Mouse (Mus musculus) kidney, embryonic 16.5 days (tissue): Measurements from ENCODE around the gene Cdh13. TPM values are rescaled to one million over a fixed set of nuclear protein-coding genes. Genes with fewer than 3 reads are reported as not detected.

Source experiments
- ATAC-seq: fragments of 200-750 bp; cut with Nextera tagmentation; 2 replicates; pipeline ENCODE4 v1.8.0; 2017; ENCODE audit warnings: moderate TSS enrichment; ENCODE audit not compliant: low FRiP score, low TSS enrichment
- H3K27ac ChIP-seq: fragments of 300-500 bp; sonication (generic); 2 replicates; pipeline ENCODE4 v1.5.1; 2014; ENCODE audit warnings: low read length
- H3K27me3 ChIP-seq: fragments of 300-500 bp; sonication (generic); 2 replicates; pipeline ENCODE4 v1.6.1; 2014; ENCODE audit warnings: low read length, control low read depth, mixed read lengths; ENCODE audit not compliant: insufficient read depth
- H3K36me3 ChIP-seq: fragments of 300-500 bp; sonication (generic); 2 replicates; pipeline ENCODE4 v1.6.1; 2014; ENCODE audit warnings: low read length, control low read depth, mixed read lengths; ENCODE audit not compliant: insufficient read depth
- H3K4me1 ChIP-seq: fragments of 300-500 bp; sonication (generic); 2 replicates; pipeline ENCODE4 v1.6.1; 2014; ENCODE audit warnings: low read length, control low read depth, mixed read lengths; ENCODE audit not compliant: insufficient read depth
- H3K4me2 ChIP-seq: fragments of 300-500 bp; sonication (generic); replicated peaks from 2 replicates; pipeline ENCODE4 v1.6.1; 2014; ENCODE audit warnings: low read depth, low read length
- H3K4me3 ChIP-seq: fragments of 300-500 bp; sonication (generic); 2 replicates; pipeline ENCODE4 v1.5.1; 2014; ENCODE audit warnings: mild to moderate bottlenecking, low read length
- H3K9ac ChIP-seq: fragments of 300-500 bp; sonication (generic); replicated peaks from 2 replicates; pipeline ENCODE4 v1.6.1; 2014; ENCODE audit warnings: low read length
- H3K9me3 ChIP-seq: fragments of 300-500 bp; sonication (generic); 2 replicates; pipeline ENCODE4 v1.6.1; 2016; ENCODE audit warnings: low read length, control low read depth
- WGBS: fragments of 180-500 bp; shearing (Covaris S2); extraction: QIAGEN DNeasy Blood & Tissue Kit; methylation state at CpG from one replicate; pipeline ENCODE4 v1.1.7; 2014; 5-methylcytosine and 5-hydroxymethylcytosine counted together
- polyA plus RNA-seq: library from polyadenylated mRNA; unstranded; fragments of >200 nt; fragmentation: Nextera tagmentation; extraction: Ambion mirVana; gene quantifications from 2 replicates; pipeline ENCODE4 v1.2.1, GENCODE M21; 2015

The Cdh13 gene
- polyA plus RNA-seq, 1 experiment from 2014 or later: 2.0 TPM

DNA sequence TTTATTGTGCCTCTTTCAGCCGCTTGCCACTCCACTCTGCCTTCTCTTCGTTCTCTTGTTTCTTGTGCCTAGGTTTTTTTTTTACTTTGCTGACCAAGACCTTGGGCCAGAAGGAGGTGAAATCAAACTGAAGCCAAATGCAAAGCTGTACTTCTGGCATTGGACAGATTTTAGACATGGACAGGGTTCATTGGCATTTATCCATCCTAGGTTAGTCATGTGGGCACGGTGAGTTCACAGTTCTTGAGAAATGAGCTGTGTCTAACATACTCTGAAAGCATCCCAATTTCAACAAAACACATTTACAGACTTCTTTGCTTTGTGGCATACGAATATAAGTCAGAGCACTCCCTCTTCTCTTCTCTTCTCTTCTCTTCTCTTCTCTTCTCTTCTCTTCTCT, 543.2 kb downstream of the Cdh13 start:
- no peaks in the 10 kb centered on the region for H3K9me3 ChIP-seq
- no peaks in the 10 kb centered on the region for H3K27me3 ChIP-seq
- no peak overlapping the region for H3K4me2 ChIP-seq
- H3K9ac ChIP-seq: no peak overlapping the region
- no peak overlapping the region for H3K4me3 ChIP-seq
- peaks cover 5% of the 10 kb centered on the region; the same call in 1 of the 2 replicates for H3K4me1 ChIP-seq
- no peaks in the 10 kb centered on the region for H3K36me3 ChIP-seq
- no peak overlapping the region for H3K27ac ChIP-seq
- ATAC-seq: no peak
- 74% methylated on average over 4 of the region's 4 CpGs for WGBS

DNA sequence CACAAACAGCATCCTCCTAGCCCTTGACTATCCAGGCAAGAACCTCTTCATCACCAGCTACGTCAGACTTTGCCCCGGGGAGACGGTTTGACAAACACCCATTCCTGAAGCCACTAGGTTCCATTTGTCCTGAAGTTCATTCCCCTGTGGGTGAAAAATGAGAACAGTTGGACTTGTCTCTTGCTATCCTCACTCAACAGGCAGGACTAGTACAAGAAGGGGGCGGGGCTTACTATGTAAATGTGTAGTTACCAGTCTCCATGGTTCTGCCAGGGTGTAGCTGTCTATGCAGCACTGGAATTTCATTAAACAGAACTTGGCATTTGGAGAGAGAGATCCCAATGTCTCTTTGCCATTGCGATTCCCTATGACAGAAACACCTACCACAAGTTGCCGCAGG, 544.2 kb downstream of the Cdh13 start:
- 89% methylated on average over 6 of the region's 6 CpGs for WGBS

DNA sequence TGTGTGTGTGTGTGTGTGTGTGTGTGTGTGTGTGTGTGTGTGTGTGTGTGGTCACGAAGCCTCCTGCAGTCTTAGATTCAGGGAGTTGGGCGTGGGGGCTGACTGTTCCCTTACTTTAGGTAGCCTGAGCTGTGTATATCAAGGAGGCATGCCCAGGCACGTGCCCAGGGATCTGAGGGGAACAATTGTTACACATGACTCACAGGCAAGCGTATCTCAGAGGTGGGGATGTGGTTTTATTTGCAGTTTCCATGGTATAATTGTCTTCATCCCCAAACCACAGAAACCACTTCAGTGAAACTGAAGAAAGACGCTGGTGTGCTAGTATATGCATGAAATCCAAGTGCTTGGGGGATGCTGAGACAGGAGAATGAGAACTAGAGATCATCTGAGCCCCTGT, 546.8 kb downstream of the Cdh13 start:
- Histone ChIP-seq H3K27ac (no peak overlapping the region), H3K36me3 (no peaks in the 10 kb centered on the region), H3K4me3 (no peak overlapping the region), H3K4me1 (peaks cover 8% of the 10 kb centered on the region; the same call in 1 of the 2 replicates), H3K9me3 (no peaks in the 10 kb centered on the region), H3K27me3 (no peaks in the 10 kb centered on the region), H3K9ac (no peak overlapping the region), H3K4me2 (no peak overlapping the region)
- 60% methylated on average over 5 of the region's 5 CpGs for WGBS
- no peak for ATAC-seq

More for the DNA sequence above, 544.2 kb downstream of the Cdh13 start:
- H3K4me1 ChIP-seq: peaks cover 8% of the 10 kb centered on the region; the same call in 1 of the 2 replicates
- H3K36me3 ChIP-seq: no peaks in the 10 kb centered on the region
- no peaks in the 10 kb centered on the region for H3K27me3 ChIP-seq
- no peak overlapping the region for H3K27ac ChIP-seq
- H3K4me3 ChIP-seq: no peak overlapping the region
- H3K4me2 ChIP-seq: no peak overlapping the region
- H3K9me3 ChIP-seq: no peaks in the 10 kb centered on the region
- no peak overlapping the region for H3K9ac ChIP-seq
- ATAC-seq: no peak

DNA sequence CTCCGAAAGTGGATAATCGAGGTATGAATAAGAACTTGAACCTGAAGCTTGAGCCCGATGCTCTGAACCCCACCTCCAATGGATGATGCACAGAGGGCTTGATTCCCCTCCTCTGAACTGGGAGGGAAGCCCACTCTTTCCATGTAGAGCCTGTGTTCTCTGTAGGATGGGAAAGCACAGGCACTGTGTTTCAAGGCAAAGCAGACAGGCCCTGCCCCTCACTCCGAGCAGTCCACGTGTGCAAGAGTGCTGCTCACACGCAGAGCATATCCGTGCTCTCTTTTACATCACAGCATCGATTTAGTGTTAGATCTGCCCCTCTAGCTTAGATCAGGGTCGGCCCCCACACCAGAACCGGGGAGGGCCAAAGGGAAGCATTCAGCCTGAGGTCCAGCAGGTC, 547.5 kb downstream of the Cdh13 start:
- Histone ChIP-seq H3K9ac (no peak overlapping the region), H3K4me2 (no peak overlapping the region), H3K27ac (no peak overlapping the region), H3K9me3 (no peaks in the 10 kb centered on the region), H3K4me1 (peaks cover 8% of the 10 kb centered on the region; the same call in 1 of the 2 replicates), H3K36me3 (no peaks in the 10 kb centered on the region), H3K4me3 (no peak overlapping the region), H3K27me3 (no peaks in the 10 kb centered on the region)
- no peak for ATAC-seq
- WGBS: 71% methylated on average over 10 of the region's 10 CpGs

DNA sequence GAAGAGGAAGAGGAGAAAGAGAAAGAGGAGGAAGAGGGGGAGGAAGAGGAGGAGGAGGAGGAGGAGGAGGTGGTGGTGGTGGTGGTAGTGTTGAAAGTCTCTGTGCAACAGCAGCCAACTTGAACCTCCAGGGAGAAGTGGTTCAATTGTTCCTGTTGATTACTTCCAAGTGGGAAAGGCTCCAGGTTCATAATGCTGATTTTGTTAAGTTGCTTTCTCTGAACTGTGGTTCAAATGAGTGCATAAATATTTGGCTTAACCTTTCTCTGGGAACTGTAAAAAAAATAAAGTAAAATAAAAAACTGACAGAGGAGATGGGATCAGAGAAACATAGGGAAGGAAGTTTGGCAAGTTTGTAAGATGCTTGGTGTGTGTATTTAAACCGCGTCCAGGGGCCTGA, 555.3 kb downstream of the Cdh13 start:
- Histone ChIP-seq H3K4me1 (no peaks in the 10 kb centered on the region), H3K4me2 (no peak overlapping the region), H3K9ac (no peak overlapping the region), H3K36me3 (no peaks in the 10 kb centered on the region), H3K27me3 (no peaks in the 10 kb centered on the region), H3K9me3 (no peaks in the 10 kb centered on the region), H3K27ac (no peak overlapping the region), H3K4me3 (no peak overlapping the region)
- 74% methylated on average over 2 of the region's 2 CpGs for WGBS
- no peak for ATAC-seq

DNA sequence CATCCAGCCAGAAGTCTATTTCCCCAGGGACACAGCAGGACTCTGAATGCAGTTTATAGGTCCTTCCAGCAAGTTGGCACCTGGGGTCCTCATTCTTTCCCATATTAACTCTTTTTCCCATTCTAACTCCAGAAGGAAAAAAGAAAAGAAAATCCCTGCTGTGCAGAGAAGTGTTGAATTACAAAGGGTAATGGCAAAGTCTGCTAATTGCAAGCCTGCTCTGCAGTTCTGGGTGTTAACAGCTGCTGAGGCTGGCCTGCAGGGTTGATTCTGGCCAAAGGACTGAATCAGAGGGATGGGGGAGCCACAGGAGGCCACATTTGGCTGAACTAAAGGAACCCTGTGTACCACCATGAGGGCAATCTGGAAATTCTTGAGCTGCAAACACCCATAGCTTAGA, 562.2 kb downstream of the Cdh13 start:
- no peaks in the 10 kb centered on the region for H3K4me1 ChIP-seq
- no peak overlapping the region for H3K27ac ChIP-seq
- H3K9ac ChIP-seq: no peak overlapping the region
- H3K9me3 ChIP-seq: peaks cover 2% of the 10 kb centered on the region; the same call in 1 of the 2 replicates
- H3K4me3 ChIP-seq: no peak overlapping the region
- H3K4me2 ChIP-seq: no peak overlapping the region
- ATAC-seq: no peak
- H3K36me3 ChIP-seq: no peaks in the 10 kb centered on the region
- peaks cover 4% of the 10 kb centered on the region; the same call in 1 of the 2 replicates for H3K27me3 ChIP-seq

DNA sequence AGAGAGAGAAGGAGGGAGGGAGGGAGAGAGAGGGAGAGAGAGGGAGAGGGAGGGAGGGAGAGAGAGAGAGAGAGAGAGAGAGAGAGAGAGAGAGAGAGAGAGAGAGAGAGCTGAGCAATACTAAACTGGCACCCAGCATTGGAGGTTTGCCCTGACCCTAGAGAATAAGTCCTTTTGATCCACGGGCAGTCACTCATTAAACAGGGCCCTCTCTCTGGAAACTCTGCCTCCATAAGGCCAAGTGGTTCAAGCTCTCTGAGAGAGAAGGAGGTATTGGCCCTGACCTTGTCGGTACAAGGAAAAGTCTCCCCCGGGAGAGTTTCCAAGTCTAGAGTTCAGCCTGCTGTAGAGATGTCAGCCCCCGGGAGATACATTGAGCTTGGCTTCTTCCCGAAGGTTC, 564.5 kb downstream of the Cdh13 start:
- ATAC-seq: no peak
- Histone ChIP-seq H3K9me3 (peaks cover 2% of the 10 kb centered on the region; the same call in 1 of the 2 replicates), H3K4me1 (no peaks in the 10 kb centered on the region), H3K36me3 (no peaks in the 10 kb centered on the region), H3K27me3 (peaks cover 8% of the 10 kb centered on the region; the same call in 1 of the 2 replicates), H3K27ac (no peak overlapping the region), H3K4me2 (no peak overlapping the region), H3K9ac (no peak overlapping the region), H3K4me3 (no peak overlapping the region)
- 43% methylated on average over 5 of the region's 5 CpGs for WGBS

DNA sequence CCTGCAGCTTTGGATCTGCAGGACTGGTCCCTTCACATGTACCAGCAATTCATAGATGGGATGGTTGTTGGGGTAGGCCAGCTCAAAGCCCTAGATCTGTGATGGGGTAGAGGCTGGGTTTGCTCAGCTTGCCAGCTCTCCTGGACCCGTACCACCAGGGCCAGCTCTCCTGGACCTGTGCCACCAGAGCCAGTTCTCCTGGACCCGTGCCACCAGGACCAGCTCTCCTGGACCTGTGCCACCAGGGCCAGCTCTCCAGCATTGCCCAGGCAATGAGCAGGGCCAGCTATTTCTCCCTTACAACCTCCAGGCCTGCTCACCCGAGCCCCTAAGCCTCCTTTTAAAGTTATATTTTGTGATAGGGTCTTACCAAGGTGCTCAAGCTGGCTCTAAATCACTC, 566.0 kb downstream of the Cdh13 start:
- WGBS: 84% methylated on average over 3 of the region's 3 CpGs

DNA sequence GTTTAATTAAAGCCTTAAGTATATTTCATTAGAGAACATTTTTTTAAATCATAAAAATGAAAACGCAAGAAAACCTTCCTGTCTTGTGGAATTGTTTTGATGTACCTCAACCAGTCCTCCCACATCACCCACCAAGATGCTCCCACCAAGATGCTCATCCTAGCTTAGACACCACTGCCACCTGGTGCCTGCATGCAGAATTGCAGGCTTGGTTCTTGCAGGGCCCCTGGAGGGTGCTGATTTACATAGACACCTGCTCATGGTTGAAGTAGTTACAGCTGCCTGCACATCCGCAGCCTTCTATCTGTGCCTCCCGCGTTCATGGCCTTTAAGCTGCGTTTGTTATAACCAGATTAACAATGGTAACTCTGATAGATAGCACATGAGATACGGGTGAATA, 566.8 kb downstream of the Cdh13 start:
- no peak for ATAC-seq
- Histone ChIP-seq H3K9ac (no peak overlapping the region), H3K4me1 (no peaks in the 10 kb centered on the region), H3K9me3 (peaks cover 2% of the 10 kb centered on the region; the same call in 1 of the 2 replicates), H3K27me3 (peaks cover 8% of the 10 kb centered on the region; the same call in 1 of the 2 replicates), H3K36me3 (no peaks in the 10 kb centered on the region), H3K4me2 (no peak overlapping the region), H3K27ac (no peak overlapping the region), H3K4me3 (no peak overlapping the region)
- 20% methylated on average over 6 of the region's 6 CpGs for WGBS

More for the DNA sequence above, 566.0 kb downstream of the Cdh13 start:
- H3K9ac ChIP-seq: no peak overlapping the region
- no peak overlapping the region for H3K4me2 ChIP-seq
- no peak for ATAC-seq
- no peak overlapping the region for H3K4me3 ChIP-seq
- H3K4me1 ChIP-seq: no peaks in the 10 kb centered on the region
- peaks cover 2% of the 10 kb centered on the region; the same call in 1 of the 2 replicates for H3K9me3 ChIP-seq
- peaks cover 8% of the 10 kb centered on the region; the same call in 1 of the 2 replicates for H3K27me3 ChIP-seq
- H3K36me3 ChIP-seq: no peaks in the 10 kb centered on the region
- H3K27ac ChIP-seq: no peak overlapping the region

DNA sequence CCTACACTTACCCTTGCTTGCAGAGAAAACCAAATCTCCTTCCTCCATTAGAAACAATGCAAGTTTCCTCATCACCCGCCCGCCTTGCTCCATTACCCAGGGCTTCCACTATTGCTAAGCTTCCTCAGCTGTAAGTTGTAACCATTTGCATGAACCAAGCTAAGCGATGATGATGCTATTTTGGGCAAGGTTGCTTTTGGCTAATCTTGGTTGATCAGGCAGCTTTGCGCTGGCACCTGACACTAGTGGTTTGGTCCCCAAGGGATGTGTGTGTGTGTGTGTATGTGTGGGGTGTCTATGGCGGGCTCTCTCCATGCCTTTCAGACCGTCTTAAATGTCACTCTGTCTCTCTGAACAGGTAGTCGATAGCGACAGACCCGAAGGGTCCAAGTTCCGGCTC, 567.8 kb downstream of the Cdh13 start:
- peaks cover 2% of the 10 kb centered on the region; the same call in 1 of the 2 replicates for H3K9me3 ChIP-seq
- H3K4me2 ChIP-seq: no peak overlapping the region
- H3K9ac ChIP-seq: no peak overlapping the region
- peaks cover 8% of the 10 kb centered on the region; the same call in 1 of the 2 replicates for H3K27me3 ChIP-seq
- no peak for ATAC-seq
- H3K4me1 ChIP-seq: no peaks in the 10 kb centered on the region
- 84% methylated on average over 10 of the region's 10 CpGs for WGBS
- no peak overlapping the region for H3K4me3 ChIP-seq
- H3K36me3 ChIP-seq: no peaks in the 10 kb centered on the region
- H3K27ac ChIP-seq: no peak overlapping the region
